Mouse (Mus musculus) embryonic facial prominence, embryonic 12.5 days (tissue): ENCODE data around the gene She. TPM values are rescaled to one million over a fixed set of nuclear protein-coding genes. Genes with fewer than 3 reads are reported as not detected.

Source experiments
- ATAC-seq: fragments of 200-750 bp; cut with Nextera tagmentation; 2 replicates; pipeline ENCODE4 v1.8.0; 2017; ENCODE audit not compliant: insufficient number of reproducible peaks, insufficient read depth, low FRiP score, low TSS enrichment
- H3K27ac ChIP-seq: fragments of 300-500 bp; sonication (generic); 2 replicates; pipeline ENCODE4 v1.5.1; 2016; ENCODE audit warnings: mild to moderate bottlenecking
- H3K27me3 ChIP-seq: fragments of 300-500 bp; sonication (generic); 2 replicates; pipeline ENCODE4 v1.6.1; 2016; ENCODE audit warnings: mild to moderate bottlenecking, moderate library complexity
- H3K36me3 ChIP-seq: fragments of 300-500 bp; sonication (generic); 2 replicates; pipeline ENCODE4 v1.6.1; 2016; ENCODE audit warnings: mild to moderate bottlenecking
- H3K4me1 ChIP-seq: fragments of 300-500 bp; sonication (generic); 2 replicates; pipeline ENCODE4 v1.6.1; 2016
- H3K4me2 ChIP-seq: fragments of 300-500 bp; sonication (generic); replicated peaks from 2 replicates; pipeline ENCODE4 v1.6.1; 2016; ENCODE audit warnings: mild to moderate bottlenecking, moderate library complexity
- H3K4me3 ChIP-seq: fragments of 300-500 bp; sonication (generic); 2 replicates; pipeline ENCODE4 v1.5.1; 2016; ENCODE audit warnings: mild to moderate bottlenecking
- H3K9ac ChIP-seq: fragments of 300-500 bp; sonication (generic); 2 replicates; pipeline ENCODE4 v1.6.1; 2016; ENCODE audit warnings: mild to moderate bottlenecking, moderate library complexity
- H3K9me3 ChIP-seq: fragments of 300-500 bp; sonication (generic); 2 replicates; pipeline ENCODE4 v1.6.1; 2016; ENCODE audit warnings: mild to moderate bottlenecking, moderate library complexity
- WGBS: fragments of 180-500 bp; shearing (Covaris S2); methylation state at CpG from one replicate; pipeline ENCODE4 v1.1.7; 2016; 5-methylcytosine and 5-hydroxymethylcytosine counted together
- polyA plus RNA-seq: library from polyadenylated mRNA; unstranded; fragments of >200 nt; fragmentation: Nextera tagmentation; extraction: Ambion mirVana; gene quantifications from 2 replicates; pipeline ENCODE4 v1.2.1, GENCODE M21; 2016

She gene
- polyA plus RNA-seq, 1 experiment from 2014 or later, result 4.8 TPM

GRCm38 (mm10) chr3:89865020-89865419 is 33.9 kb downstream of the She start:
- Histone ChIP-seq H3K4me2 (no peak overlapping the region), H3K4me3 (no peak overlapping the region), H3K27ac (no peak overlapping the region), H3K4me1 (peaks cover 16% of the 10 kb centered on the region), H3K36me3 (no peaks in the 10 kb centered on the region), H3K9ac (no peak overlapping the region), H3K27me3 (no peaks in the 10 kb centered on the region), H3K9me3 (no peaks in the 10 kb centered on the region)
- ATAC-seq, result no peak
- 65% methylated on average over 6 of the region's 6 CpGs for WGBS

GRCm38 (mm10) chr3:89865764-89866163 is 34.6 kb downstream of the She start:
- ATAC-seq, result no peak
- Histone ChIP-seq H3K4me2 (no peak overlapping the region), H3K27me3 (no peaks in the 10 kb centered on the region), H3K9me3 (no peaks in the 10 kb centered on the region), H3K4me1 (peaks cover 21% of the 10 kb centered on the region), H3K4me3 (no peak overlapping the region), H3K27ac (no peak overlapping the region), H3K36me3 (no peaks in the 10 kb centered on the region), H3K9ac (no peak overlapping the region)
- WGBS, result 81% methylated on average over 4 of the region's 4 CpGs

GRCm38 (mm10) chr3:89867651-89868050 is 36.5 kb downstream of the She start:
- no peak overlapping the region for H3K4me2 ChIP-seq
- H3K9me3 ChIP-seq, result no peaks in the 10 kb centered on the region
- no peak overlapping the region for H3K4me3 ChIP-seq
- H3K4me1 ChIP-seq, result peaks cover 19% of the 10 kb centered on the region
- WGBS, result 57% methylated on average over 3 of the region's 4 CpGs
- no peak for ATAC-seq
- H3K36me3 ChIP-seq, result no peaks in the 10 kb centered on the region
- H3K9ac ChIP-seq, result no peak overlapping the region
- H3K27me3 ChIP-seq, result no peaks in the 10 kb centered on the region
- H3K27ac ChIP-seq, result no peak overlapping the region

- Histone ChIP-seq H3K4me2 (no peak overlapping the region), H3K4me3 (no peak overlapping the region), H3K4me1 (peaks cover 19% of the 10 kb centered on the region), H3K9me3 (no peaks in the 10 kb centered on the region), H3K9ac (no peak overlapping the region), H3K27ac (no peak overlapping the region), H3K27me3 (no peaks in the 10 kb centered on the region), H3K36me3 (no peaks in the 10 kb centered on the region)
- WGBS, result 33% methylated on average over 7 of the region's 7 CpGs
- ATAC-seq, result no peak
These were observed 37.2 kb downstream of the She start for GRCm38 (mm10) chr3:89868357-89868756.

GRCm38 (mm10) chr3:89868956-89869355 is 37.8 kb downstream of the She start:
- WGBS, result 55% methylated on average over 9 of the region's 9 CpGs
- no peak overlapping the region for H3K4me2 ChIP-seq
- H3K27me3 ChIP-seq, result no peaks in the 10 kb centered on the region
- H3K9me3 ChIP-seq, result no peaks in the 10 kb centered on the region
- H3K4me1 ChIP-seq, result peaks cover 19% of the 10 kb centered on the region
- ATAC-seq, result no peak
- H3K4me3 ChIP-seq, result no peak overlapping the region
- no peaks in the 10 kb centered on the region for H3K36me3 ChIP-seq
- no peak overlapping the region for H3K9ac ChIP-seq
- no peak overlapping the region for H3K27ac ChIP-seq

- Histone ChIP-seq H3K9me3 (no peaks in the 10 kb centered on the region), H3K4me2 (no peak overlapping the region), H3K27ac (no peak overlapping the region), H3K4me3 (no peak overlapping the region), H3K36me3 (no peaks in the 10 kb centered on the region), H3K9ac (no peak overlapping the region), H3K27me3 (no peaks in the 10 kb centered on the region), H3K4me1 (peaks cover 19% of the 10 kb centered on the region)
- 63% methylated on average over 9 of the region's 9 CpGs for WGBS
- ATAC-seq, result no peak
These were observed 38.4 kb downstream of the She start for GRCm38 (mm10) chr3:89869556-89869955.

- H3K4me2 ChIP-seq, result no peak overlapping the region
- no peaks in the 10 kb centered on the region for H3K9me3 ChIP-seq
- ATAC-seq, result no peak
- no peak overlapping the region for H3K9ac ChIP-seq
- WGBS, result 59% methylated on average over 22 of the region's 22 CpGs
- no peaks in the 10 kb centered on the region for H3K36me3 ChIP-seq
- H3K4me3 ChIP-seq, result no peak overlapping the region
- peaks cover 15% of the 10 kb centered on the region for H3K4me1 ChIP-seq
- no peaks in the 10 kb centered on the region for H3K27me3 ChIP-seq
- no peak overlapping the region for H3K27ac ChIP-seq
These were observed 39.5 kb downstream of the She start for GRCm38 (mm10) chr3:89870472-89871271.

GRCm38 (mm10) chr3:89871339-89871914 is 40.3 kb downstream of the She start:
- Histone ChIP-seq H3K4me2 (no peak overlapping the region), H3K9ac (no peak overlapping the region), H3K27me3 (no peaks in the 10 kb centered on the region), H3K4me3 (no peak overlapping the region), H3K9me3 (no peaks in the 10 kb centered on the region), H3K4me1 (peaks cover 15% of the 10 kb centered on the region), H3K27ac (no peak overlapping the region), H3K36me3 (no peaks in the 10 kb centered on the region)
- ATAC-seq, result no peak
- 73% methylated on average over 8 of the region's 8 CpGs for WGBS

- H3K27ac ChIP-seq, result no peak overlapping the region
These were observed 41.0 kb downstream of the She start for GRCm38 (mm10) chr3:89872209-89872608.

GRCm38 (mm10) chr3:89872684-89873083 is 41.5 kb downstream of the She start:
- Histone ChIP-seq H3K4me1 (peaks cover 14% of the 10 kb centered on the region), H3K4me2 (no peak overlapping the region), H3K36me3 (no peaks in the 10 kb centered on the region), H3K4me3 (no peak overlapping the region), H3K9ac (no peak overlapping the region), H3K27ac (no peak overlapping the region), H3K9me3 (no peaks in the 10 kb centered on the region), H3K27me3 (no peaks in the 10 kb centered on the region)
- 84% methylated on average over 6 of the region's 6 CpGs for WGBS
- no peak for ATAC-seq

More at GRCm38 (mm10) chr3:89872209-89872608, 41.0 kb downstream of the She start:
- WGBS, result 73% methylated on average over 7 of the region's 7 CpGs
- ATAC-seq, result no peak
- no peak overlapping the region for H3K4me3 ChIP-seq
- no peaks in the 10 kb centered on the region for H3K27me3 ChIP-seq
- no peak overlapping the region for H3K4me2 ChIP-seq
- H3K9me3 ChIP-seq, result no peaks in the 10 kb centered on the region
- H3K4me1 ChIP-seq, result peaks cover 15% of the 10 kb centered on the region
- no peaks in the 10 kb centered on the region for H3K36me3 ChIP-seq
- H3K9ac ChIP-seq, result no peak overlapping the region

- no peaks in the 10 kb centered on the region for H3K9me3 ChIP-seq
- 90% methylated on average over 5 of the region's 5 CpGs for WGBS
- H3K4me2 ChIP-seq, result no peak overlapping the region
- H3K4me1 ChIP-seq, result peaks cover 8% of the 10 kb centered on the region
- no peak overlapping the region for H3K4me3 ChIP-seq
- H3K27me3 ChIP-seq, result no peaks in the 10 kb centered on the region
- no peaks in the 10 kb centered on the region for H3K36me3 ChIP-seq
- ATAC-seq, result no peak
- no peak overlapping the region for H3K9ac ChIP-seq
- no peak overlapping the region for H3K27ac ChIP-seq
These were observed 42.9 kb downstream of the She start for GRCm38 (mm10) chr3:89874076-89874475.

GRCm38 (mm10) chr3:89875021-89875420 is 43.9 kb downstream of the She start:
- Histone ChIP-seq H3K27me3 (no peaks in the 10 kb centered on the region), H3K4me3 (no peak overlapping the region), H3K9ac (no peak overlapping the region), H3K36me3 (no peaks in the 10 kb centered on the region), H3K27ac (no peak overlapping the region), H3K4me2 (no peak overlapping the region), H3K9me3 (no peaks in the 10 kb centered on the region), H3K4me1 (peaks cover 8% of the 10 kb centered on the region)
- ATAC-seq, result no peak
- WGBS, result 80% methylated on average over 9 of the region's 9 CpGs
